Mouse (Mus musculus) intestine, embryonic 14.5 days (tissue): ENCODE data around the gene Ppm1h. TPM values are rescaled to one million over a fixed set of nuclear protein-coding genes. Genes with fewer than 3 reads are reported as not detected.
"Not testable (repeated sequence)": the region's sequence is repeated elsewhere in the genome, so short reads cannot be mapped to it uniquely, and the experiment has no call there.

Experiments used
- ATAC-seq: fragments of 200-750 bp; cut with Nextera tagmentation; replicated peaks from 2 replicates; pipeline ENCODE4 v1.8.0; 2017; ENCODE audit warnings: low read depth, moderate number of reproducible peaks, moderate TSS enrichment, moderate library complexity; ENCODE audit not compliant: low FRiP score, low TSS enrichment
- DNase-seq: peaks from one replicate; pipeline ENCODE4 v3.0.0-alpha.2; 2018; ENCODE audit warnings: low spot score
- H3K27ac ChIP-seq: fragments of 300-500 bp; sonication (generic); 2 replicates; pipeline ENCODE4 v1.5.1; 2014; ENCODE audit warnings: low read depth, mild to moderate bottlenecking, control low read depth
- H3K27me3 ChIP-seq: fragments of 300-500 bp; sonication (generic); replicated peaks from 2 replicates; pipeline ENCODE4 v1.6.1; 2014; ENCODE audit warnings: low read length, control low read depth; ENCODE audit not compliant: control insufficient read depth, insufficient read depth
- H3K36me3 ChIP-seq: fragments of 300-500 bp; sonication (generic); 2 replicates; pipeline ENCODE4 v1.6.1; 2014; ENCODE audit warnings: low read length, control low read depth; ENCODE audit not compliant: control insufficient read depth, insufficient read depth
- H3K4me1 ChIP-seq: fragments of 300-500 bp; sonication (generic); replicated peaks from 2 replicates; pipeline ENCODE4 v1.6.1; 2014; ENCODE audit warnings: low read length, control low read depth, mixed read lengths; ENCODE audit not compliant: control insufficient read depth, insufficient read depth
- H3K4me2 ChIP-seq: fragments of 300-500 bp; sonication (generic); 2 replicates; pipeline ENCODE4 v1.6.1; 2014; ENCODE audit warnings: low read length
- H3K4me3 ChIP-seq: fragments of 300-500 bp; sonication (generic); 2 replicates; pipeline ENCODE4 v1.5.1; 2014; ENCODE audit warnings: low read depth, low read length, control low read depth, mixed read lengths
- H3K9ac ChIP-seq: fragments of 300-500 bp; sonication (generic); 2 replicates; pipeline ENCODE4 v1.6.1; 2014; ENCODE audit warnings: mild to moderate bottlenecking, low read length
- H3K9me3 ChIP-seq: fragments of 300-500 bp; sonication (generic); 2 replicates; pipeline ENCODE4 v1.6.1; 2016; ENCODE audit warnings: low read length, control low read depth; ENCODE audit not compliant: control insufficient read depth
- WGBS: fragments of 180-500 bp; shearing (Covaris S2); extraction: QIAGEN DNeasy Blood & Tissue Kit; methylation state at CpG from one replicate; pipeline ENCODE4 v1.1.7; 2014; 5-methylcytosine and 5-hydroxymethylcytosine counted together
- polyA plus RNA-seq: library from polyadenylated mRNA; unstranded; fragments of >200 nt; fragmentation: Nextera tagmentation; extraction: Ambion mirVana; gene quantifications from 2 replicates; pipeline ENCODE4 v1.2.1, GENCODE M21; 2014

Gene Ppm1h
- polyA plus RNA-seq, 1 experiment from 2014 or later: 13.2 TPM

DNA sequence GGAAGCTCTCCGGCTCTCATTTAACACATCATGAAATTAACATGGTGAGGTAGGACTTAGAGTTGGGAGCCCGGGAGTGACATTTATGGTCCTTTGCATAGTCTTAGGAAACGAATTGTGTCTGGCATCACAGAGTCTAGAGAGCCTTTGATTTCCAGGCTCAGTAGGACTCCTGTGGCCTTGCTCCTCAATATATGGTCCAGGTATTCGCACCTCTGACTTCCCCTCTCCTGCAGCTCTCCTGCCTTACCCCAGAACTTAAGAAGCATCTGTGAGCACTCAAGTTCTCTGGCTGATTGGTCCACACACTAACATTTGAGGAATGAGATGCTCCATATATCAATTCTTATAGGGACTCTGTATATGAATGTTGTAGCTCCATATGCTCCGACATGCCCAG is 240.2 kb downstream of the Ppm1h start:
- Histone ChIP-seq H3K4me3 (no peak overlapping the region), H3K9me3 (no peaks in the 10 kb centered on the region), H3K27ac (no peak overlapping the region), H3K9ac (no peak overlapping the region), H3K4me2 (no peak overlapping the region), H3K36me3 (no peaks in the 10 kb centered on the region), H3K4me1 (peaks cover 3% of the 10 kb centered on the region), H3K27me3 (no peaks in the 10 kb centered on the region)
- WGBS: 88% methylated on average over 5 of the region's 5 CpGs
- ATAC-seq: no peak
- DNase-seq: no peak

DNA sequence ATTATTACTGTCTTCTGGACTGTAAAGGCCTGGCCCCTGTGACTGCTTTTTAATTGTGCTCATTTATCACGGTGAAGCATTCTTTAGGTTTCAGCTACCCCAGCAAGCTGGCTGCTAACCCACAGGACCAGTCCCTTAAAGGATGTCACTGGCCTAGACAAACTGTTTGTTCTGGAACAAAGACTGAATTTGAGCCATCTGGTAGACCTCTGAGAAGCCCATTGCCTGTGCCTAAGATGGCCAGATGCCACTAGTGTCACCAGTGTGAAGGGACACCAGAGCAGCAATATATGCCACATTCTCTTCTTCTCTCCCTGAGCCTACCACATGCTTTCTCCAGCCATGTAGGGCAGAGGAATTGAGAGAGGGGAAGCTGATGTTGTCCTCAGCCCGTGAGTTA is 240.9 kb downstream of the Ppm1h start:
- Histone ChIP-seq H3K4me2 (no peak overlapping the region), H3K27me3 (no peaks in the 10 kb centered on the region), H3K36me3 (no peaks in the 10 kb centered on the region), H3K4me3 (no peak overlapping the region), H3K9me3 (no peaks in the 10 kb centered on the region), H3K4me1 (peaks cover 3% of the 10 kb centered on the region; the same call in 1 of the 2 replicates), H3K27ac (no peak overlapping the region), H3K9ac (no peak overlapping the region)
- DNase-seq: no peak
- 83% methylated on average over 2 of the region's 2 CpGs for WGBS
- no peak for ATAC-seq

- DNase-seq (no peak), ATAC-seq (no peak)
- Histone ChIP-seq H3K9ac (no peak overlapping the region), H3K27me3 (no peaks in the 10 kb centered on the region), H3K4me1 (peaks cover under 1% of the 10 kb centered on the region; the same call in 1 of the 2 replicates), H3K4me2 (no peak overlapping the region), H3K36me3 (no peaks in the 10 kb centered on the region), H3K4me3 (no peak overlapping the region), H3K27ac (no peak overlapping the region), H3K9me3 (no peaks in the 10 kb centered on the region)
- 78% methylated on average over 11 of the region's 11 CpGs for WGBS
These were observed 241.7 kb downstream of the Ppm1h start for GRCm38 (mm10) chr10:122920218-122920795.

DNA sequence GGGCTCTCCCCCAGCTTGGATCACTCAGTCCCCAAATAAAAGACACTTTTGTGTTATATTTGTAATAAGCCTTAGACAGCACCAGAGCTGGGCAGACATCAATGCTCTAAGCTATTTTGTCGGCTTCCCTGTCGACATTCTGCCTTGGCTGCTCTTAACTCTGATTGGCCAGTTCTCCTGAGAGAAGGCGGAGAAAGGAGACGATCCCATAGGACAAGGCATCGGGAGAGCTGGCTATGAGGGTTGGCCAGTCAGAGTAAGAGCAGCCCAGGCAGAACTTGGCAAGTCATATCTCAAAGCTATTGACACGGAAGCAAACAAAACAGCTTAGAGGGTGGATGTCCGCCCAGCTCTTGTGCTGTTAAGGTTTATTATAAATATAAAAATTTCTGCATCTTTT is 243.7 kb downstream of the Ppm1h start:
- H3K27ac ChIP-seq: no peak overlapping the region
- no peaks in the 10 kb centered on the region for H3K27me3 ChIP-seq
- no peaks in the 10 kb centered on the region for H3K9me3 ChIP-seq
- no peak overlapping the region for H3K4me2 ChIP-seq
- no peak for DNase-seq
- no peak overlapping the region for H3K9ac ChIP-seq
- no peak overlapping the region for H3K4me3 ChIP-seq
- 0 out of 2 replicates have a peak, but pooled peaks have one; percentile 32 for ATAC-seq
- H3K4me1 ChIP-seq: no peaks in the 10 kb centered on the region; the same call in 1 of the 2 replicates
- 33% methylated on average over 7 of the region's 7 CpGs for WGBS
- no peaks in the 10 kb centered on the region for H3K36me3 ChIP-seq

- not testable (repeated sequence) for H3K36me3 ChIP-seq, H3K27ac ChIP-seq, ATAC-seq, H3K9me3 ChIP-seq, H3K27me3 ChIP-seq, H3K4me3 ChIP-seq, H3K4me1 ChIP-seq, DNase-seq, H3K9ac ChIP-seq, H3K4me2 ChIP-seq
- 87% methylated on average over 5 of the region's 5 CpGs for WGBS
These were observed 246.0 kb downstream of the Ppm1h start for GRCm38 (mm10) chr10:122924571-122924970.

GRCm38 (mm10) chr10:122926275-122926674 is 247.7 kb downstream of the Ppm1h start:
- Histone ChIP-seq H3K9me3 (no peaks in the 10 kb centered on the region), H3K9ac (no peak overlapping the region), H3K4me2 (no peak overlapping the region), H3K36me3 (no peaks in the 10 kb centered on the region), H3K4me3 (no peak overlapping the region), H3K27me3 (no peaks in the 10 kb centered on the region), H3K4me1 (peaks cover 12% of the 10 kb centered on the region), H3K27ac (no peak overlapping the region)
- no peak for DNase-seq
- no peak for ATAC-seq
- 92% methylated on average over 4 of the region's 4 CpGs for WGBS

- DNase-seq: no peak
- H3K27me3 ChIP-seq: no peaks in the 10 kb centered on the region
- WGBS: 74% methylated on average over 4 of the region's 4 CpGs
- H3K27ac ChIP-seq: no peak overlapping the region
- H3K9ac ChIP-seq: no peak overlapping the region
- H3K4me2 ChIP-seq: no peak overlapping the region
- no peaks in the 10 kb centered on the region for H3K36me3 ChIP-seq
- no peak for ATAC-seq
- H3K4me1 ChIP-seq: peaks cover 15% of the 10 kb centered on the region
- H3K4me3 ChIP-seq: no peak overlapping the region
- no peaks in the 10 kb centered on the region for H3K9me3 ChIP-seq
These were observed 252.0 kb downstream of the Ppm1h start for GRCm38 (mm10) chr10:122930520-122930919.

GRCm38 (mm10) chr10:122931193-122931832 is 252.8 kb downstream of the Ppm1h start:
- peaks cover 15% of the 10 kb centered on the region for H3K4me1 ChIP-seq
- no peaks in the 10 kb centered on the region for H3K9me3 ChIP-seq
- no peak overlapping the region; the same call in 1 of the 2 replicates for H3K4me2 ChIP-seq
- no peak overlapping the region for H3K27ac ChIP-seq
- DNase-seq (no peak), ATAC-seq (no peak)
- H3K36me3 ChIP-seq: no peaks in the 10 kb centered on the region
- no peak overlapping the region for H3K9ac ChIP-seq
- H3K27me3 ChIP-seq: no peaks in the 10 kb centered on the region
- no peak overlapping the region for H3K4me3 ChIP-seq
- WGBS: 19% methylated on average over 13 of the region's 13 CpGs
